Mouse (Mus musculus): ENCODE measurements at regions not wholly inside any gene's neighbourhood (a gene's known extent, or its start where the extent isn't known, plus 50 kb on each side); places are given as distances from the start of the nearest gene placed in this dataset.

DNA sequence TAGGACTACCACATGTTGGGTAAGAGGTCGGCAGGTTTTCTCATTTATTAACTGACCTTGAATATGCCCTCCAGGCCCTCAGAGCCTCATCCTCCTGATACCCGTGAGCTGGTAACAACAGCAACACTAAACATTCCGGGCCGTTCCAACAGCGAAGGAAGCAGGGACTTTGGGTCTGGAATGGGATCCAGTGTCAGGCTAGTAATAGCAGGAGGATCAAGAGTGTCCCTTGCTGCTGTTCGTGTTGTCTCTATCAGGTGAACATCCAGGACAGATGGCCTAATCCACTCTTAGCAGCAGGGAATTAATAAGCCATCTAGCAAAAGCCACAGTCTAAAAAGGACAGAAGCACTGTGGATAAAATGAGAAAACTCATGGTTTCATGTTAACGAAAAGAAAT is 106.7 kb downstream of the Cpeb2 start:
- DNase-seq = peak; percentile 37 to 65

DNA sequence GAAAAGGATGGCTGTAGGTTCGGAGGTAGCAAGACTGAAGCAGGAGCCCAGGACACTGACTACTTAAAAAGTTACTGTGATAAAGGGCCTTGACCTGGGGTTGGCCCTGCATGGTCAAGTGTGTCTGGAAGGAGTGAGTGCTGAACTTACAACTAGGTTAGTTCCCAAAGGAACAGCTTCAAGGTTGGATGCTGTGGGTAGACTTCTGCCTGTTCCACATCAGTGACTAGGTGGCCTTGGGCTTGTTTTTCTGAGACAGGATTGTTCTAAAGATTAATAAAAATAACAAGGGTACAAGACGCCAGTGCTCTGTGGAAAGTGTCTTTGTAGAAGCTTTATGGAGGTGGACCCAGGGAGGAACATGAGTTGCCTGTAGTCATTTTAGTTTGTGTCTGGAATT is 108.5 kb downstream of the Cpeb2 start:
- DNase-seq = no peak

DNA sequence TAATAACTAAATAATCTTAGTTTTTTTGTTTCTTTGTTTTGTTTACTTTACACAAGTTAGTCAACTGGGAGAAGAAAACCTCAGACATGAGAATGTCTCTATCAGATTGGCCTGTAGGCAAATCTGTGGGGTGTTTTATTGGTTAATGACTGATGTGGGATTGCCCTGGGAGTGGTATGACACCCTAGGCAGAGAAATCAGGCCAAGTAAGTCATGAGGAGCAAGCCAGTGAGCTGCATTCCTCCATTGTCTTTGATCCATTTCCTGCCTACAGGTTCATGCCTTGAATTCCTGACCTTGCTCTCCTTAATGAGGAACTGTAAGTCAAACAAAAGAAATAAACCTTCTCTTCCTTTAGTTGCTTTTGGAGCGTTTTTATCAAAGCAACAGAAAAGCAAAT is 111.5 kb downstream of the Cpeb2 start:
- no peak for DNase-seq

DNA sequence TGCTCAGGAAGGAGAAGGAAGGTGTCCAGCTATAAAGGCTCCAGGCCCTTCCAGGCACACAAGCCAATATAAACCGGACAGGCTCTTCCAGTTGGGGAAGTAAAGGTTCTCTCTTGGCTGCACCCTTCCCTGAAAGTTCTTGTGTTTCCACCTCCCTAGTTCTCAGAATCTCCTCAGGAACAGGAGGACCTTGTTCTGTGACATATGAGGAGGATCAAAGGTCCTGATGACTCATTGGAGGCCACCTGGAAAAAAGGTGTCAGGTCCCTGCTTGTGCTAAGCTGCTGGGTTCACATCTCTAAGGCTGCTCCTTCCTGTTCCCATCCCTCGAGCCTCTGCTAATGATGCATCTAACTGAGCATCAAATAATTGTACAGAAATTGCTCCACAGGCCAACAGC is 118.0 kb downstream of the Cpeb2 start:
- no peak for DNase-seq

DNA sequence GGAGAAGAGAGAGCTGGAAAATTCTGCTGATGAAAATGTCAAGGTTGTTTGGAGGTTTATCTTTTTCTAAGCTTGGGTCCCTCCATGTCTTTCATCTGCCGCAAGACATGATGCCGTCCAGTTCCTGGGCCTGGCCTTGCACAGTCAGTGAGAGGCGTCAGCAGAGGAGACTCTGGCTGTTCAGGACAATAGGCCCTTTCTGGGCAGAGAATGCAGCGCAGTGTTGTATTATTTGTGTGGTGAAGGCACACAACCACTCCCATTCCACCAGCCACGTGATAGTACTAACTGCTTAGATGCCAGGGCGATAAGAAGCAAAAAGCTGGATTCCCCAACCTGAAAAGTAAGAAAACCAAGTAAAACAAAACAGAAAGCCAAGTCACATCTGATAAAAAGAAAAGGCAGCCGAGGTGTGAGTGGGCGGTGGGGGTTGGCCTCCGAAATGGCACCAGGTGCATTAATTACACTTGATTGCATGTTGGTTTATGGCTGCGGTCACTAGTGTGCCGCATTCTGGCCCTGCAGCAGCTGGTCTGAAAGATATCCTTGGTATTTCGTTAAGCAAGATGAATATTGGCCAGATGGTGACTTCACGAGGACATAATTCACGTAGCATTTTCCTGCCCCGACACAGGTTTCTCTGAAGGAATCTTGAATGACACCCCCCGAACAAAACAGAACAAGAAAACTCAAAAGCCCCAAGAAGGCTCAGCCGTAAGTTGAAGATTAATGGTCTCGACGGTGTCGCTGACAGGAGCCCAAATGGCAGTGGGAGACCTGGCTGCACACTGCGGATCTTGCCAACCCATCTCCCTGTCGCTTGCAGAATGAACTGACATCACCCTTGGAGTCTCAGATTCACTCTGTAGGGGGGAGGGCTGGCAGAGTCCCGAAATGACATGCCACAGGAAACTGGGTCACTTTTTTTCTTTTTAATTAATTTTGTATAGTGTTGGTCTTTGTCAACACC is 120.3 kb downstream of the Cpeb2 start:
- peak; percentile 70 to 73 for DNase-seq

- no peak for DNase-seq
Measured at GRCm38 (mm10) chr5:43354351-43354942, 121.5 kb downstream of the Cpeb2 start.

DNA sequence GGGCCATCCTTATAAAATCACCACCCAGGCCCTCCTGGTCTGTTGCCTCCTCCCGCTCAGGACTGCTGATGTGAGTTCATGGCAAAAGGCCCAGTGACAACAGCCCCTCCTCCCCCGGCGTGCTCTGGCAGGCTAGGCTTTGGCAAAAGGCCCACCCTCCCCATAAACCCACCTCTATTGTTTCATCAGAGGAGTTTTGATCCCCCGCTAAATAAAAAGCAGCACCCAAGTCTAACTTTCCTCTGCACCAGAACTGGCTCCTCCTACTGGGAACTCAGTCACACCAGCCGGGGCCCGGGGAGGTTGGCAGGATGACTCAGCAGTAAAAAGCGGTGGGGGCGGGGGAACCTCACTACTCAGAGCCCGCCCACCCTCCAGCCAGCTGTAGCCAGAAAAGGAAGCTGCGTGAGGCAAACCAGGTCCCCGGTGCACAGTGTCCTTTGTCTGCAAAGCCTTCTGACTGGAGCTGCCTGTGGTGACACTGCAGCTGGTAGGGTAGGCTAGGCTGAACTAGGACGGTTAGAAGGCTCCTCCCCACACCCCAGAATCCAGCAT is 122.1 kb downstream of the Cpeb2 start:
- DNase-seq = peak; percentile 43 to 53

- DNase-seq = no peak
Measured at GRCm38 (mm10) chr5:43355832-43356231, 122.9 kb downstream of the Cpeb2 start.

- no peak for DNase-seq
Measured at GRCm38 (mm10) chr5:43357100-43357680, 124.2 kb downstream of the Cpeb2 start.

GRCm38 (mm10) chr5:43357901-43358300 is 124.9 kb downstream of the Cpeb2 start:
- no peak for DNase-seq

- no peak for DNase-seq
Measured at GRCm38 (mm10) chr5:43358928-43359765, 126.2 kb downstream of the Cpeb2 start.

GRCm38 (mm10) chr5:43360298-43360697 is 127.3 kb downstream of the Cpeb2 start:
- peak; percentile 44 to 47 for DNase-seq

- DNase-seq = no peak
Measured at GRCm38 (mm10) chr5:43361026-43361425, 128.1 kb downstream of the Cpeb2 start.

GRCm38 (mm10) chr5:43372385-43372784 is 139.4 kb downstream of the Cpeb2 start:
- DNase-seq = no peak

DNA sequence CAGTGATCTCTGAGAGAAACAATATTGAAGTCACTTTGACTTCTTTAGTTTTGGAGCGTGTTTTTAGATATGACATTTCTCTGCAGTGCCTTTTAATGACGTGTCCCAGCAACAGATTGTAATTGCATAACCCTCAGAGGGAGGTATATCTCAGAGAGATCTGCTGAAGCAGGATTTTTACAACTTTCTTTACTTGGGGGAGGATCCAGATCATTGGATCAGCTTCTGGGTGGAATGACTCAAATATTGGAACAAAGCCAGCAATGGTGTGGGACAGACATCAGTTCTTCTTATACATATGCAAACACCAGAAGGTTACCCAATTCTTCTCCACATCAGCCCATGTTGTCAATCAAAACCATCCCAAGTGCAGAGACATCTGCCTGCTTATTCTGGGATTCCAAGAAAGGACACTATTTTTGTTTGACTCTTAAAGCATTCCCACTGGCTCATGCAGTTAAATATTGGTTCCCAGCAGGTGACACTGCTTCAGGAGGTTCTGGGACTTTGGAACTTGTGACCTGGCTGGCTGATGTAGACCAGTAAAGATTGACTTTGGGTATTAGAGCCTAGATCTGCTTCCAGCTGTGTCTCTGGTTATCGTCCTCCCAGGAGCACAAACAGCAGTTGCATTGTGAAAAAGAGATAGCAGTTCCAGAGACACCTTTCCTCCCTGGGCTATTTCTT is 130.5 kb upstream of the C1qtnf7 start:
- DNase-seq = no peak

DNA sequence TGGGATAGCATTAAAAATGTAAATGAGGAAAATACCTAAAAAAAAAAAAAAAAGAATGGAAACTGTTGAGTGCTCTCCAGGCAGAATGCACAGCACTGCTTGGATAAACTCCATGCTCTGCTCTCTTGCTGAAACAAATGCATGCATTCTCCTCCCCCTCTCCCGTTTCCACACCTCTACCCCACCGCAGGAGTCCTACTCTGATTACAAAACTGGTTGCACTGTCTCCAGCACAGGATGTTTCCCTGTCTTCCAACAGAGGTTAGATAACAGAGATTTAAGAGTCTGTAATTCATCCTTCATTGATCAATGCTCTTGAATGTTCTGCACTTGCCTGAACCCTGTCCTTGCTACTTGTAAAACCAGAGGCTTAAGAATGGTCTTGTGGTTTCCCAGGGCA is 124.3 kb upstream of the C1qtnf7 start:
- peak in 1 of 2 experiments; percentile 3 for DNase-seq

- DNase-seq = peak; percentile 45 to 47
Measured at GRCm38 (mm10) chr5:43391412-43392029, 123.8 kb upstream of the C1qtnf7 start.

DNA sequence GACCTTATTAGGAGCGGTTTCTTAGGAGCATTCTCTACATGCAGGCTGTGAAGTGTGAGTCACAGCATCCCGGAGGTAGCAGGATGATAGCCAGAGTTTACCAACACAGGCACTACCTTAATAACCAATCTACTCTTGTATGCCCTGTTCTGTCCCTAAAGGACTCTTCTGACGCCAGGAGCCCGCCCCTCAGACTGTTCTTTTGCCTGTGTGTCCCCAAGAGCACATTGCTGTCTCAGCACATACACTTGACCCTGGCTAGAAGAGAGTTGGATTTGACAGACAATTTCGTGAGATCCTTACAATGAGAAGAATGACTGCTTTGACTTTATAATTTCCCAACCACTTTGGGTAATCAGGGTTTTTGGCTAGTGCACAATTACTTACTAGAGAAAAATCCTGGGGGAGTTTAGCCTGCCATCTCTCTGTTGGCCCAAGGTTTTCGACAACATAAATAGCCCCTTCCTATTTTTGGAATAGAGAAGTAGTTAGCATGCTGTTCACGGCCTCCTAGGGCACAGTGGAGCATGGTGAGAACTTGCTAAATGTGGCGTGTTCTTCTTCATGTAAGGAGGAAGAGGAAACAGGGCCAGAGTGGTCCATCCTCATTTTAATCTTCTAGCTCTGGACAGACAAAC is 122.3 kb upstream of the C1qtnf7 start:
- peak in 1 of 2 experiments; percentile 12 for DNase-seq

- no peak for DNase-seq
Measured at GRCm38 (mm10) chr5:43417259-43417658, 98.1 kb upstream of the C1qtnf7 start.

- DNase-seq = peak; percentile 34 to 54
Measured at GRCm38 (mm10) chr5:43422815-43423687, 92.3 kb upstream of the C1qtnf7 start.

Data from cerebellum, postnatal 36 days (tissue).